Mouse (Mus musculus) adrenal gland, adult 18-20 months (tissue): ENCODE results near the gene Prrt2. TPM values are rescaled to one million over a fixed set of nuclear protein-coding genes. Genes with fewer than 3 reads are reported as not detected.

Experiments used
- DNase-seq, 2 experiments: peaks; one replicate each; pipeline ENCODE4 v3.0.0; 2021 to 2022; ENCODE audit warnings: low spot score in 2 of 2
- total RNA-seq, 2 experiments: library from RNA; stranded (reverse); gene quantifications; 1 replicate in 1 of 2; 2 replicates in 1 of 2; pipeline ENCODE4 v1.2.3; 2021

Prrt2 gene
- total RNA-seq, 2 experiments from 2014 or later, result 3.7 to 4.4 TPM

DNA sequence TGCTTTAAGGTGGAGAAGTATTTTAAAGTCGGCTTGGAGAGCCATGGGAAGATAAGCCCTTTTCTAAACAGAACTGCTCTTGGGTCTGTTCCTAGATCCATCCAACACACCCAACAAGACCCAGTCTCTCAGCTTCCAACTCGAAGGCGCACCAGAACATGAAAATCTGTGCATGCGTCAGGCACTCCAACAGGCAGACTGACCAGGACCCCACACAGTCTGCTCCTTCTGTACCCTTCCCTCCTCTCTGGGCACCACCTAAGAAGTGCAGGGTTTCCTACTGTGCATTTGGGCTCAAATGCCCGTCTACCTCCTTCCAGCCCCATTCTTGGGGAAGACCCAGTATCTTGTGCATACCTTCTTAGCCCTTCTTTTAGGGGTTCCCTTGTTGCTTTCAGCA is 520 bp downstream of the Prrt2 start:
- DNase-seq, result no peak

DNA sequence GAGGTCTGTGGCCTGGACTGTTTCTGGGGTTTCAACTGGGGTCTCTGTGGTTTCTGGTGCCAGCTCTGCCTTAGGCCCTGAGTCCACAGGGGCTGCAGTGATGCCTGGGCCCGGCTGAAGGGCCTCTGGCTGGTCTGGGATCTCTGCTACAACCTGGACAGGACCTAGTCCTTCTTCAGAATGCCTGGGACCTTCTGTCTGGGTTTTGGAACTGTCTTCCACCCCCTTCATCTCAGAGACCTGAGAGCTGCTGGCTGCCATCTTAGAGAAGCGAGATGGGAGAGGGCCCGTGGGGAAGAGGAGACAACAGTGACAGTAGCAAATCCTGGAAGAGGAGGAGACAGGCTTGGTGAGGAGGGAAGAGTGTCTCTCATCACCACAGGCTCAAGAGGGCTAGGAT is 980 bp downstream of the Prrt2 start:
- no peak for DNase-seq

DNA sequence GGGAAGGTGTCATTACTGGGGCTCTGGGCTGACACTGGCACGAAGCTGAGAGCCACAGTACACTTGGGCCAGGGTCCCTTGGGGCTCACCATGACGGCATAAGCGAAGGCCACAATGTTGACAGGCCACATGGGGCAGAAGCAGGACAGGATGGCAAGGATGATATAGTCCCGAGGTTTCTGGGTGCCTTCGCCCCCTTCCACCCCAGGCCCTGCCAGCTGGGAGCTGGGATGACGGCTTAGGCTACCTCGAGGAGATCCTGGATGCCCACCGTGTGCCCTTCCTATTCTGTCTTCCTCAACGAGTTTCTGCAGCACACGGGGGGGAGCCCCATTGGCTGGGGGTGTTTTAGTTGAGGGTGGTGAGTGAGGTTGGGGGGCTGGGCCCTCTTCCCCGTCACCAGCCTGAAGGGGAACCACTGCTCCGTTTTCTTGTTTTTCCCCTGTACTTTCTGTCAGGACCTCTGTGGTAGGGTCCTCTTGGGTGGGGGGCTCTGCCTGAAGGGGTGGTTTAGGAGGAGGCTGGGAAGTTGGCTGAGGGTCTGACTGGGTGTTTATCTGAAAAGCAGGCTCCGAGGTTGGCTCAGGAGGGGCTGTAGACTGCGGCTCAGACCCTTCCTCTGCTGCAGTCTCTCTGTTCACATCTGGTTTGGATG is 1.6 kb downstream of the Prrt2 start:
- DNase-seq, result no peak

DNA sequence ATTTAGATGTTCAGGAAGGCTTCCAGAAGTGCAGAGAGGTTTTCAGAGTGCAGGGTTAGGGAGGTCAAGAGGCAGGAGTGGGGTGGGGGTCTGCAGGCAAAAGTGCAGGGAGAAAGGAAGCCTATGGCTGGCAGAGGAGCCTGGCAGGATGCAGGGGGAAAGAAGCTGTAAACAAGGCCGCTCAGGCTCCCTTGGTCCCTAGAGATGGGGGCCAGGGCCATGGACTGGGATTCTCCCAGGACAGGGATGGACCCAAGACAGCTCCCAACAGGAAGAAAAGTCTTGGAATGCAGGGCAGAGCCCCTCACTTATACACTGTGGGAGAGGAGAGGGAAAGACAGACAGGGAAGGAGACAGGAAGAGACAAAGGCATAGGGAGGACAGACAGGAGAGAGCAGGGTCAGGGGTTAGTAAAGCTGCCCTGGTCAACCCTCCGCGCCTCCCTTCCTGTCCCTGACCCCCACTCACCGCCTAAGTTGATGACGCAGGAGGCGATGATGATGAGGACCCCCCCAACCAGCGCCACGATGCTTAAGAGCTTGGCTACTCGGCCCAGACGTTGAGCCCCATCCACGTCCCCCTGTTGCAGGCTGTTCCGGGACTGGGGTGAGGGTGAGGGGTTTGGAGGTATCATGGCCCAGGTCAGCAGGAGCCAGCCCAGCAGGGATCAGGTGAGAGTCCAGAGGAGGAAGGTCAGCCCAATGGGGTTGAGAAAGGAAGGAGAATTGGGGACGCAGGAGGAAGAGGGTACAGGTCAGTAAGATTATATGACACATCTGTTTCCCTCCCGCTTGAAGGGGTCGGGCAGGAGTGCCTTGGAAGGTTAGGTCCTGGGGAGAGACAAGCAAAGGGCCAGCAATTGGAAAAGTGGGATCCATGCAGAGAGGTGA is 2.4 kb downstream of the Prrt2 start:
- no peak for DNase-seq

DNA sequence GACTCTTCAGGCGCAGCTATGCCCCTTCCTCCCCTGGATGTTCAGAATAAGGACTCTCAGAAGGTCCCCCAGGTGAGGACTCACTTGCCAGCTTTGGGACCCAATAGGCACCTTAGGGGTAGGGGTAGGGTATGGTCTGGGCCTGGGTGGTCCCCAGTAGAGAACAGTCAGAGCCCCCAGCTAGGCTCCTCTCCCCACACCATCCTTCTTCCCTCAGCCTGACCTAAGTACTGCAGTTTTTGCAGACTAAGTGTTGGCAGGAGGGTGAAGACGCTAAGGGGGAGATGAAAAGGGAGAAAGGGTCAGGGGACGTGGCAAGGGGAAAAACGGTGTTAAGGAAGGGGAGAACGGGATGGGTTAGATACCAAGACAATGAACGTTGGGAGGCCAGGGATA is 3.1 kb downstream of the Prrt2 start:
- DNase-seq, result no peak

DNA sequence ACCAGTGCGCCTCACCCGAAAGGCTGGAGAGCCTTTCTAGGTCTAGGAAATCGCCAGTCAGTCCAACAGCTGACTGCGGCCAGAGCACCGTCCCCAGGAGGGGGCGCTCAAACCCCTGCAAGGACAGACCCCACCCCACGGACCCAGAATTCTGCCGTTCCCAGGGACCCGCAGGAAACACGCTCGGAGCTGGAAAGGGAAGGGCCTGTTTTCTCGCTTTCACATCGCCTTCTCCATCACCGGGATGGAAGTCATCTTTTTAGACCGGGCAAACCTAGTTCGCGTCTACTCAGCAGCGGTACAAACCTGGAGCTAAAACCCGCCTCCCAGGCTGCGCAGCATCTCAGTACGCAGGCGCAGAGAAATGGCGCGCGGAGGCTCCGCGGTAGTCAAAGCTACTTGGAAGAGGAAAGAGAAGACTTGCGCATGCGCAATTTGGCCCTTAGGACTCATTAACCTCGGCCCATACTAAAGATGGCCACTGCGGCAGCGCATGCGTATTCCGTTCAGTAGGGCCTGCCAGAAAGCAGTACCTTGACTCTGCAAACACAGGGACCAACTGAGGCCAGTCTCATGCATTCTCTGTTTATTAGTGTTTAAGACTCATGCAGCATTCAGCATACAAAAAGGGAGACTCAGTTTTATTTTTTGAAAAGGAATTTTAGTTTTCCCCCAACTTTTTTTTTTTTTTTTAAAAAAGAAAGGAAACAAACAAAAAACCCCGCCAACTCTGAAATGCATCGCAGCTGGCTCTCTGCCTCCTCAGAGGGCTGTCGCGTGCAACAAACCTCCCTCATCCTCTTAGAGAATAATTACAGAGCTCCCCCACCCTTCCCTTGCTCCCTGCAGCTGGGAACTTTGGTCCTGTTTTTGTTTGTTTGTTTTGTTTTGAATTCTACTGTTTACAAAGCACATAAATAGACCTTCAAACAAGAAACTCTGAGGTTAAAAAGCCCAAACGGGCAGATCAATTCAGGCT is 3.8 kb downstream of the Prrt2 start, which contains the start of gene Pagr1a:
TSS of gene Pagr1a (minus strand) at position 382 of the 979 bp plus-strand sequence.
- peak; percentile 92 to 95 for DNase-seq

DNA sequence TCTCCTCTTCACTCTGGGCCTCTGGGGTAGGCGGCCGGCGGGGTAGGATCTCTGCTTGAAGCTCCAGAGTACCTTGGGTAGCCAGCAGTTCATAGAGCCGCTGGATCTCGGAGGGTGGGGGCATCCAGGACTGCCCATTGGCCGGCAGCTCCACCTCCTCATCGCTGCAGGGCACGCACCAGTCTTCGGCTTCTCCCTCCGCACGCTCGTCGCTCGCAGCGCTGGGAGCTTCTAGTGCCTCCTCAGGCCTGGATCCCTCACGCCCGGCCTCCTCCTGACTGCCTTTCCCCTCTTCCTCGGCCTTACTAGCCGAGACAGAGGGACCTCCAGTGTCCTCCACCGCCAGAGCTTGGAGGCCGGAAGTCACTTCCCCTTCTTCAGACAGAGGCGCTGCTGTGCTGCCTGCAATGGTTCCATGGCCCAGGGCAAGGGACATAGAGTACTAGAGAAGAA is 4.5 kb downstream of the Prrt2 start:
- DNase-seq, result peak; percentile 66

DNA sequence TGATC is 4.7 kb downstream of the Prrt2 start, which contains the start of gene Pagr1b:
TSS of gene Pagr1b (minus strand) at position 4 of the 5 bp plus-strand sequence.
- no peak for DNase-seq

DNA sequence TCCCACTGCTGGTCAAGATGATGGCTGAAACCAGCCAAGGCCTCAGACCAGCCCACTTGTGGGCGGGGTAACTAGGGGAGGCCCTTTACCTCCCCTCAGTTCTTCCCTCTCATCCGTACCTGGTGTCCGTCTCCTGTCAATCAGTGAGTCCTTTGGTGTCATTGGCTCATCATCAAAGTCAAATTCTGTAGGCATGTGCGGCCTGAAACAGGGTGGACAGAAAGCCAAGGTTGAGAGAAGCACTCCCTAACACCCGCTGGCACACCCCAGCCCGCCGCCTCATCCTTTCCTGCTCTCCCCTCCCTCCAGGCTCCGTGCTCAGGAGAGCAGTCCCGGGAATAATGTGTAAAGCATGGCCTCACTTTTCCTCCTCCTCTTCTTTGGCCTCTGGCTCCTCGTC is 4.9 kb downstream of the Prrt2 start:
- DNase-seq, result peak in 1 of 2 experiments; percentile 42

DNA sequence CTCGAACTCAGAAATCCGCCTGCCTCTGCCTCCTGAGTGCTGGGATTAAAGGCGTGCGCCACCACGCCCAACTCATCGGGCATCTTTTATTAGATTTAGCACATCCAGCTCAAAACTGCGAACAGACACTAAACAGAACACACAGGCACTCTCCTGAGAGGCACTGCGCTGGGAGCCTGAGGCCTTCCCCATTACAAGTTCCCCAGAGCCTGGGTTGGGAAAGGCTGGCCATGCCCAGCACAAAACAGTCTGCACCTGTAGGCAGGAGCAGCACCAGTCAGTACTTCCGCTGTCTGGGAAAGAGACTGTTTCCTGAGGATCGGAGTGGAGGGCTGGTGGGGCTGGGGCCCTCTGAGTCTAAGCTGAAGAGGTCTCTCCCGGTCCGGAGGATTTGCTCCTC is 6.0 kb downstream of the Prrt2 start:
- DNase-seq, result no peak

DNA sequence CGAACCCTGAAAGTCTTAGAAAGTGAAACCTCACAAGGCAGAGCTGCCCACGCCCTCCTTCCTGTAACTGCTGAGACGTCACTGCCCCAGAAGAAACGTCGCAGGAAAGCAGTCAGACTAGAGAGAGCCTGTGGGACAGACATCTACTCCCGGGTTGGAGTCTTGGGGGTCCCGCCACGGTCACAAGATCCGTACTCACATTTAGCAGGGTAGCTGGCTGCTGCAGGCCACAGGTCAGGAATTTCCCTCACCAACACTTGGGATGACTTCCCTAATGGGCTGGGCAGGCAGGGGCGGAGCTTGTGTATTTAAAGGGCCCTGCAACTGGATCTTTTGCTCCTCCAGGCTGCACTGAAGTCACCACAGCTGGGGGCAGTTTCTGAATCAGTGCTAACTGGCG is 6.7 kb downstream of the Prrt2 start, which contains the start of gene Mvp:
TSS of gene Mvp (minus strand) at position 302 of the 400 bp plus-strand sequence.
- DNase-seq, result peak; percentile 66 to 70

DNA sequence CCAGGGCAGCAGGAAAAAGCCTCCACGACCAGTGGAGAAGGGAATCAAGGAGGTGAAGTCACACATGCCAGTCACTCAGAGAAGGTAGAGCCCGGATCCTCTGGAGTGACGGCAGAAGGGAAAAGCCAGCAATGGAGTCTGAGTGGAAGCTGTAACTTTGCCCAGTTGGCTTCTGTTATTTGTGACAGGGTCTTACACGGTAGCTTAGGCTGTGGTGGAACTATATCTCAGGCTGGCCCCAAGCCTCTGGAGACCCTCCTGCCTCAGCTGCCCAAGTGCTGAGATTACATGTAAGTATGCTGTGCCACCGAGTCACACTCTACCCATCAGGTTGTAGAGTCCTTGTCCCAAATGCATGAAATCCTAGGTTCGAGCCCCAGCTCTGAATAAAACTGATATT is 7.6 kb downstream of the Prrt2 start:
- no peak for DNase-seq

DNA sequence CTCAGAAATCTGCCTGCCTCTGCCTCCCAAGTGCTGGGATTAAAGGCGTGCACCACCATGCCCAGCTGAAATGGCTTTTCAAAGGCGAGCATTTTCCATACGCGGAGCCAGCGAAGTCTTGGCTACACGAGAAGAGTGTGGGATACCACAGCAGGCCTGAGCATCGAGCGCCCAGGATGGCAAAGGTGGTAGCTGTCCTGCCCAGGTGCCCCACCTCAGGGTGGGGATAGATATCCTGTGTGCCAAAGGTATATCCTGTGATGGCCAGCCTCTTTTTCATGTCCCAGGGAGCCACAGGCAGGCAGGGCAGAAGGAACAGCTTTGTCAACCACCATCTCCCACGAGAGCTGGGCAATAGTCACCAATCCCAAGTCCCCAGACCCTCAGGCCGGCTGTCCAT is 8.2 kb downstream of the Prrt2 start:
- DNase-seq, result no peak

DNA sequence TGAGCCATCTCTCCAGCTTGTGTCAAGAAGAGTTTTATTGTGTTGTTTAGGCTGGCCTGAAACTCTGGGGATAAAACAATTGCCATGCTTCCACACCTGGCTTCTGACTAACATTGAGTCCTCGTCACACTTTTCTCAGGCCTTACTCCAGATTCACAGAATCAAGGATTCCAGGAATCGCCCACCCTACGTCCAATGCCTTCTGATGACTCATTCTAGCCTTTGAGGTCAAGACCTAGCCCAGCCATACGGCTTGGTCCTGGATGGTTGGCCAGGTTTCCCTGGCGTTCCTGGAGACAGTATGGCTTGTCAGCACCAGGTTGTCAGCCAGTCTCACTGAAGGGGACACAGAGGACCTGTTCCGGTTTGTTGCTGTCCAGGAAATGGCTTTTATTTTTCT is 8.6 kb downstream of the Prrt2 start:
- no peak for DNase-seq

DNA sequence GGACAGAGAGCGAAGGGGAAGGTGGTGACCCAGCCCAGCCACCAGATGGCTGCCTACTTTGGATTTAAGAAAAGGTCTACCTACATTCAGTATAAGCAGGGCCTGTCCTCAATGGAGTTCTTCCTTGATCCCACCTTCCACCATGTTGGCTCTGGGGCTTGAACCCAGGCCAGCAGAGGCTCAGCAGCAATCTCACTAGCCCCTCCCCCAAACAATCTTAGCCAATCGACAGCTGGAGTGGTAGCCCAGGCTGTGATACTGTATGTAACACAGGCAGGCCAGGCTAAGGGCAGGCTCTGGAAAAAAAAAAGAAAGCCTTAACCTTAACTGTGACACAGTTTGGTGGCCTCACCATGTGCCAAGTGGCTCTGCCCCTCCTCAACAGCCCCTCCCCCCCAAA is 9.3 kb downstream of the Prrt2 start:
- DNase-seq, result no peak

DNA sequence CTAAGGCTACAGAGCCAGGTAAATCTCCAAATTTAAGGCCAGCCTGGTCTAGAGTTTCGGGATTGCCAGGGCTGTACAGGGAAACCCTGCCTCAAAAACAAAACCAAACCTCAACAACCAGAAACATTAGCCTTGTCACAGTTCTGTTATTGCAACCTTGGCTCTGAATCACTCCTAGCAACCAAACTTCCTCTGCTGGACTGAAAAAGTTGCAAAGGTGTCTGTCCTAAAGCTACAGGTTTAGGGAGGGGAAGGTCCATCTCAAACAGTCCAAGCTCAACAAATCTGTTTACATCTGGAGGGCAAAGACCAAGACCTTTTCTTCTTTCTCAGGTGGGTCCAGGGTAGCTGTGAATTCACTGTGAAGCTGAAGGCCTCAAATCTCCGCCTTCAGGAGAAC is 10.0 kb downstream of the Prrt2 start:
- no peak for DNase-seq

DNA sequence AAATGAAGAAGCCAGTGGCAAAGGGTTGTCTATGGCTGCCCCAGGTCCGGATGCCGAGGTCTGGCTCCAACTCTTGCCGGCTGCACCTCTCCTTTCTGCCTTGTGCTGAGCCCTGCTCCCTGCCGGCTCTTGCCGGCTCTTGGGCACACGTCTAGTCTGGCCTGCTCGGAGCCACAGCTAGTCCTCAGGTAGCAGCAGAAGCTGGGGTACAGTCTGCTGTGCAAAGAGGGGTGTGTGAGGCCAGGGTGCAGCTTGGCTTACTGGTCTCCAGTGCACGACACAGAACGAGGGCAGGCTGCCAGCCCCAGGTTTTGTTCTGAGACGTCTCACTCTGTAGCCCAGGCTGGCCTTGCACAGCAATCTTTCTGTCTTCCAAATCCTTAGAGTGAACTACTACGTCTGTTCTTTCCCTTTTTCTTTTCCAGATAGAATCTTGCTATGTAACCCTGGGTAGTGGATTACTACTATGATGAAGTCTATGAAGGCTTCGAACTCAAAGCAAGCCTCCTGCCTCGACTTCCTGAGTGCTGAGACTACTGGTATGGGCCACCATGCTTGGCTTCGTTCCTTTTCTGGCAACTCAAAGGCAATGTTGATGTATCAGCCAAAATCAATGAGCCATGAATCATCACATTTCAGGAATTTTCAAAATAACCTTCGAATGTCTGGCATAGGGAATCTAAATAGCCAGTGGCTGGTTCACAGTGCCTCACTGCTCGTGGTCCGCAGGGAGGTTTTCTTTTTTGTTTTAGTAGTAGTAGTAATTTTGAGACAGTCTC is 11.5 kb downstream of the Prrt2 start:
- DNase-seq, result no peak

DNA sequence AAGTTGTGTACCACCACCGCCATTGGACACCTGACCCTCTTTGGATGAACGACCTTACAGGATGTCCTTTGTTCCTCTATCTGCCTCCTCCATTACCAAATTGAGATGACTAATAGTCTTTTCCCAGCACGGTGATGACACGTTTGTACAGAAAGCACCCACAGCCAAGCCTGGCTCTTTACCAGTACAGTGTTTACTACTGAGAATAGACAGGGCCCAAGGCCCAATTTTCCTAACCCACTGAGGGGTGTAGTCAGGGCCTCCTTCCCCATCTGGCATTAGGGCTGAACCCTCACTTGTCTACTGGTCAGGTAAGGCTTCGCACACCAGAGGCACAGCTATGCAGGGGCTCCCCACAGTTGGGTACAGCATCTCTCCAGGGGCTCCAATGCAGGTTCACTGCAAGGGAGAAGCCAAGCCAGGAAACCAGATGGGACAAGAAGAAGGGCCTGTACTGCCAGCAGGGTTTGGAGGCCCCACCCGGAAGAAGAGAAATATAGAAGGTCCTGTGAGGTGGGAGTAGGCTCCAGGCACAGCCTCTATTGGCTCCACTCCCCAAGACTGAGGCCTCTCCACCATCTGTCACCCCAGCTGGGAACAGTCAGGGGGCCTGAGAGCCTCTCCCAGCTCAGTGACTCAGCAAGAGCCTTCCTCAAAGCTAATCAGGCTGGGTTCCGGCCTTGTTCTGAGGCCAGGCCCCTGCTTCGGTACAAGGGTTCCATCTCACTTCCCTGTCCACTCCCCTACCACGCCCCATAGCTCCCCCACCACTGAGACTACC is 12.6 kb downstream of the Prrt2 start:
- peak; percentile 41 to 54 for DNase-seq

DNA sequence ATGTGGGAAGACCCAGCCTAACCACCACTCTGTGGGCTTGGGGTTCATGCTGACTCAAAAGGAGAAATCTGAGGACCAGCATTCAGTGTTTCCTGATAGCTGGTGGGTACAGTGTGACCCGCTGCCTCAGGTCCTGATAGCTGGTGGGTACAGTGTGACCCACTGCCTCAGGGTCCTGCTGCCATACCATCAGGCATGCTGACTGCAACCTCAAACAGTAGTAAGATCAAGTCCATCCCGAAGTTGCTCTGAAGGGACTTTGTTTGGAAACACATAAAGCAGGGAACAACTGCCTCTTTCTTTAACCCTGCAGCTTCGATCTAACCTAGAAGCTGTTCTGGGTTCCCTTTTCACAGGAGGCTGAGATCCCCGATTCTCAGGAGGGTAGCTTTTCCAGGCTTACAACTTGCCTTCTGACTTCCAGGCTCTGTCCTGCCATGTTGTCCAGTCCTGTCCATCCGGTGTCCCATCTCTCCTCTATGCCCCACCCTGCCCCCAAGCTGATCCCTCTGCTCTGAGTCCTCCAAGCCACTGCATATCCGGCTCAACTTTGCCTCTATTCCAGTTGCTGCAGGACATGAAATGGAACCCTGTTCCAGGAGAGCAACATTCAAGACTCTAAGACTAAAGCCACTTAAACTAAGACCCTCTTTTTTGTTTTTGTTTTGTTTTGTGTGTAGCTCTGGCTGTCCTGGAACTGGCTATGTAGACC is 13.5 kb downstream of the Prrt2 start:
- DNase-seq, result no peak
